Mouse (Mus musculus): ENCODE measurements around the gene Ccdc65. TPM values are rescaled to one million over a fixed set of nuclear protein-coding genes. Genes with fewer than 3 reads are reported as not detected.

Gene Ccdc65
- polyA plus RNA-seq, 1 experiment = not detected

DNA sequence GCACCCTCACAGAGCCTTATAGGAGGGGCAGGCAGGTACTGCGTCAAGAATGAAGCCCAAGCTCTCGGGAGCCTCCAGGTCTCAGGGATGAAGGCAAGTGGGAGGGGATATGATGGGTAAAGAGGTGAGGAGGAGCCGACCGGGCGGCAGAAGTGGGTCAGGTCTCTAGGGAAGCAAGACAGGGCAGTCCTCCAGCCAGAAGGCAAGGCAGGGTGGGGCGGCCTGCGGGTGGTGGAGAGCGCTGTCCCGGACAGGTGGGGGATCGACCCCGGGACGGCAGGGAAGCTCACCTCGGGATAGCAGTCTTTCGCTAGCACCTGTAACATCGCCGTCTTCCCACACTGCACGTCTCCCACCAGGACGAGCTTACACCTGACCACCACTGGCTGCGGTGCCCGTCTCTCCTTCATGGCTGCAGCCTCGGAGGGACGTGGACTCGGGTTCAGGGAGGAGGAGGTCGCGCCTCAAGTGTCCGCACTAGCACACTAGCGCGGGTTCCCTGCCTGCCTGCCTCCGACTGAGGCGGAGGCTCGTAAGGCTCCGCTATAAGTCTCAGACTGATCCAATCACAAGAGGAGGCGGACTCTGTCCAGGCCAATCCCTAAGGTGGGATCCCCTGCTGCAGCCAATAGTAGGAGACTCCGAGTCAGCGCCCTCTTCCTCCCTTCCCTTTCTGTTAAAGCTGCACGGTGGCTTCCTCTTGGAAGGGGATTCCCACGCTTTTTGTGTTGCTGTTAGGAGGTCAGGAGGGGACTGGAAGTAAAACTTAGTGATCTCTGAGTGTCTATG is 30.9 kb upstream of the Ccdc65 start, which contains the start of gene Rnd1:
TSS of gene Rnd1 (minus strand) at position 522 of the 789 bp plus-strand sequence.
- no peak for TF ChIP-seq CTCF (IDR thresholded peaks at IDR 0.05; ENCODE audit: low read depth, low read length)
- TF ChIP-seq POLR2A (IDR thresholded peaks at IDR 0.05; ENCODE audit: insufficient read depth, low read length) = peak; percentile 81
- 0 out of 2 replicates have a peak, but pooled peaks have one; percentile 8 for TF ChIP-seq EP300 (IDR thresholded peaks at IDR 0.05; ENCODE audit: insufficient read depth, low read depth, low read length)
- Histone ChIP-seq H3K27ac (ENCODE audit: insufficient read depth, low read length) (no peak within 1 kb of the TSS), H3K36me3 (ENCODE audit: control insufficient read depth, insufficient read depth, low read length, poor library complexity, severe bottlenecking) (no peaks in the 10 kb centered on the region), H3K27me3 (ENCODE audit: control insufficient read depth, insufficient read depth, low read length, poor library complexity, severe bottlenecking) (peaks cover 2% of the 10 kb centered on the region; the same call in 1 of the 2 replicates), H3K4me3 (ENCODE audit: low read depth, low read length) (peak within 1 kb of the TSS; percentile 64), H3K9me3 (replicated peaks; ENCODE audit: control insufficient read depth, insufficient read depth, low read length, poor library complexity, severe bottlenecking) (no peaks in the 10 kb centered on the region), H3K4me1 (ENCODE audit: control insufficient read depth, insufficient read depth, low read length) (no peaks in the 10 kb centered on the region), H3K9ac (ENCODE audit: low read depth, poor library complexity, severe bottlenecking) (0 out of 2 replicates have a peak within 1 kb of the TSS, but pooled peaks have one; percentile 6)

DNA sequence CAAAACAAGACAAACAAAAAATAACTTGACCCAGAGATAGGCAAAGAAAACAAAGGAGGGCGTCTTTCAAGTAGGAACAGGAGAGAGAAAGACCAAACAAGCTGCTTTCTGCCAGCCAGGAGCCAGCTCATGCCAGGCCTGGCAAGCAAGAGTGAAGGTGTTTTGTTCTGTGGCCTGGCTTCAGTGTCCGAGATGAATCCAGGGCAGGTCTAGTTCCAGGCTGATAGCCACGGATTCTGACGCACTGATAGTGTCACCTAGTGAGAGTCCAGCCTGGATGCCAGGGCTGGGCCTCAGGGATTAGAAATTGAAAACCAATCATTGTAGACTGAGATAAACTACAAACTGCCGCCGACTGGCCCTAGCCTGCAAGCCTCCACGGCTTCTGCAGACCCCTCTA is 30.0 kb upstream of the Ccdc65 start:
- TF ChIP-seq EP300 (IDR thresholded peaks at IDR 0.05; ENCODE audit: insufficient read depth, low read depth, low read length) (no peak), CTCF (IDR thresholded peaks at IDR 0.05; ENCODE audit: low read depth, low read length) (no peak), POLR2A (IDR thresholded peaks at IDR 0.05; ENCODE audit: insufficient read depth, low read length) (no peak)
- Histone ChIP-seq H3K27me3 (ENCODE audit: control insufficient read depth, insufficient read depth, low read length, poor library complexity, severe bottlenecking) (peaks cover 2% of the 10 kb centered on the region; the same call in 1 of the 2 replicates), H3K9ac (ENCODE audit: low read depth, poor library complexity, severe bottlenecking) (no peak overlapping the region), H3K9me3 (replicated peaks; ENCODE audit: control insufficient read depth, insufficient read depth, low read length, poor library complexity, severe bottlenecking) (no peaks in the 10 kb centered on the region), H3K4me3 (ENCODE audit: low read depth, low read length) (no peak overlapping the region), H3K36me3 (ENCODE audit: control insufficient read depth, insufficient read depth, low read length, poor library complexity, severe bottlenecking) (no peaks in the 10 kb centered on the region), H3K27ac (ENCODE audit: insufficient read depth, low read length) (no peak overlapping the region), H3K4me1 (ENCODE audit: control insufficient read depth, insufficient read depth, low read length) (no peaks in the 10 kb centered on the region)

DNA sequence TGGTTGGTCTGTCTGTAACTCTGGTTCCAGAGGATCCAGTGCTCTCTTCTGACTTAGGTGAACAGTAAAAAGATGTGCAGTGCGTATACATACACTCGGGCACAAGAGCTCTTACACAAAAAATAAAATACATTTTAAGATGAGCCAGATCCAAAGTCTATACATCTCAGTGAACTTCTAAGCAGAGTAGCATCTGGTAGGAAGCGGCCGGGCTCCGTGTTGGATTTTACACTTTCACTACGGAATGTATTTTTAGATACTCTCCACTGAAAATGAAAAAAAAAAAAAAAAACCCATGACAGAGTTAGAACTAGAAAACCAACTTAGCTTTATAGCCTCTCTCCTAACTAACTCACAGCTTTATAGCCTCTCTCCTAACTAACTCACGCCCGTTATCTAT is 27.3 kb upstream of the Ccdc65 start:
- Histone ChIP-seq H3K36me3 (ENCODE audit: control insufficient read depth, insufficient read depth, low read length, poor library complexity, severe bottlenecking) (no peaks in the 10 kb centered on the region), H3K9ac (ENCODE audit: low read depth, poor library complexity, severe bottlenecking) (no peak overlapping the region), H3K9me3 (replicated peaks; ENCODE audit: control insufficient read depth, insufficient read depth, low read length, poor library complexity, severe bottlenecking) (no peaks in the 10 kb centered on the region), H3K4me3 (ENCODE audit: low read depth, low read length) (no peak overlapping the region), H3K27me3 (ENCODE audit: control insufficient read depth, insufficient read depth, low read length, poor library complexity, severe bottlenecking) (peaks cover 2% of the 10 kb centered on the region; the same call in 1 of the 2 replicates), H3K4me1 (ENCODE audit: control insufficient read depth, insufficient read depth, low read length) (no peaks in the 10 kb centered on the region), H3K27ac (ENCODE audit: insufficient read depth, low read length) (no peak overlapping the region)
- TF ChIP-seq EP300 (IDR thresholded peaks at IDR 0.05; ENCODE audit: insufficient read depth, low read depth, low read length) (no peak), POLR2A (IDR thresholded peaks at IDR 0.05; ENCODE audit: insufficient read depth, low read length) (no peak), CTCF (IDR thresholded peaks at IDR 0.05; ENCODE audit: low read depth, low read length) (no peak)

DNA sequence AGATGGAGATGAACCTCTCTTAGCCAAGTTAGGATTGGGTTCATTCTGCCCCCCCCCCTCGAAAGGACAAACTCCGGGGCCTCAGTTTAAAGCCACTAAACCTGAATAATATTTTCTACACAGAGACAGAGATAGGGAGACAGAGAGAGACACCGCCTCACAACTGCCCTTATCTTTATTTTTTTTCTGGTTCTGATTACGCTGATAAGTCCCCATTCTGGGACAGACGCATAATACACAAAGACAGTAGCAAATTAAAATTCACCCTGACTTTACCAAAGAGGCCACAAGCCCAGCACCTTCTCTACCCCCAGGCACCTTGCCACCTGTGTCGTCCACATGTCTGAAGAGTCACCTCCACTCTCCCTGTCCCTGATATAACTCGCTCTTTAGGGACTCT is 26.4 kb upstream of the Ccdc65 start:
- H3K9me3 ChIP-seq (replicated peaks; ENCODE audit: control insufficient read depth, insufficient read depth, low read length, poor library complexity, severe bottlenecking) = no peaks in the 10 kb centered on the region
- no peak overlapping the region for H3K27ac ChIP-seq (ENCODE audit: insufficient read depth, low read length)
- no peak overlapping the region for H3K4me3 ChIP-seq (ENCODE audit: low read depth, low read length)
- no peaks in the 10 kb centered on the region for H3K36me3 ChIP-seq (ENCODE audit: control insufficient read depth, insufficient read depth, low read length, poor library complexity, severe bottlenecking)
- no peaks in the 10 kb centered on the region for H3K27me3 ChIP-seq (ENCODE audit: control insufficient read depth, insufficient read depth, low read length, poor library complexity, severe bottlenecking)
- no peak overlapping the region for H3K9ac ChIP-seq (ENCODE audit: low read depth, poor library complexity, severe bottlenecking)
- TF ChIP-seq POLR2A (IDR thresholded peaks at IDR 0.05; ENCODE audit: insufficient read depth, low read length) = no peak
- TF ChIP-seq CTCF (IDR thresholded peaks at IDR 0.05; ENCODE audit: low read depth, low read length) = no peak
- no peak for TF ChIP-seq EP300 (IDR thresholded peaks at IDR 0.05; ENCODE audit: insufficient read depth, low read depth, low read length)
- H3K4me1 ChIP-seq (ENCODE audit: control insufficient read depth, insufficient read depth, low read length) = no peaks in the 10 kb centered on the region

DNA sequence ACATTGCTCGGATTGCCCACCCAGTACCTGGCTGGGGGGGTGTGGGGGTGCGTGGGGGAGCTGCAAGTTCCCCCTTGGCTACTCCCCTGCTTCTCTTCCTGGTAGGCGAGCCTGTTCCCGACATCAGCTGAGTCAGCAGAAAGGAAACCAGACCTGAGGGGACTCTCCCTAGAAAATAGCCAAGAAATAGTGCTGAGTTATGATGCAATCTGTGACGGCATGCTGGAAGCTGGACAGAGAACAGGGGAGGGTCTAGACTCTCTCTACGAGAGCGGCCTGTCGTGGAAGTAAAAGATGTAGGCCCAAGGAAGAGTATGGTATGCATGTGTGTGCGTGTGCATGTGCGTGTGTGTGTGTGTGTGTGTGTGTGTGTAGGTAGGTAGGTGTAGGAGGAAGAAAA is 24.8 kb upstream of the Ccdc65 start:
- TF ChIP-seq CTCF (IDR thresholded peaks at IDR 0.05; ENCODE audit: low read depth, low read length) = no peak
- no peak for TF ChIP-seq POLR2A (IDR thresholded peaks at IDR 0.05; ENCODE audit: insufficient read depth, low read length)
- TF ChIP-seq EP300 (IDR thresholded peaks at IDR 0.05; ENCODE audit: insufficient read depth, low read depth, low read length) = no peak
- Histone ChIP-seq H3K27me3 (ENCODE audit: control insufficient read depth, insufficient read depth, low read length, poor library complexity, severe bottlenecking) (no peaks in the 10 kb centered on the region), H3K9me3 (replicated peaks; ENCODE audit: control insufficient read depth, insufficient read depth, low read length, poor library complexity, severe bottlenecking) (no peaks in the 10 kb centered on the region), H3K36me3 (ENCODE audit: control insufficient read depth, insufficient read depth, low read length, poor library complexity, severe bottlenecking) (no peaks in the 10 kb centered on the region), H3K4me3 (ENCODE audit: low read depth, low read length) (no peak overlapping the region), H3K4me1 (ENCODE audit: control insufficient read depth, insufficient read depth, low read length) (no peaks in the 10 kb centered on the region), H3K27ac (ENCODE audit: insufficient read depth, low read length) (no peak overlapping the region), H3K9ac (ENCODE audit: low read depth, poor library complexity, severe bottlenecking) (no peak overlapping the region)

DNA sequence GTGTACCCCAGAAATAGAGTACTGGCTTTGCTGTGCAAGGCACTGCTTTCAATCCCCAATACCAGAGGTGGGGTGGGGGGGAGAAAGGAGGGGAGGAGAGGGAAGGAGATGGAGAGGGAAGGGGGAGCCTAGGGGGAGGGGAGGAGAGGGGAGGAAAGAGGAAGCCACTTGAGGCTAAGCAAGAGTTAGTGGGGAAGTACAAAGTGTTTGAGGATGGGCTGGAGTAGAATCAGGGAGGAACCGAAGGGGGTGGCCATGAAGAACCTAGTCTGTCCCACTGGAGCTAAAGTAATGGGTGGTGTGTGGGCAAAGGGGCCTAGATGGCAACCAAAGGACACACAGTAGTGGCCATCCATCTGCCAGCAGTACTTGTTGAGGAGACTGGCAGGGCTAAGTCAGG is 24.3 kb upstream of the Ccdc65 start:
- Histone ChIP-seq H3K27me3 (ENCODE audit: control insufficient read depth, insufficient read depth, low read length, poor library complexity, severe bottlenecking) (no peaks in the 10 kb centered on the region), H3K9ac (ENCODE audit: low read depth, poor library complexity, severe bottlenecking) (no peak overlapping the region), H3K4me1 (ENCODE audit: control insufficient read depth, insufficient read depth, low read length) (no peaks in the 10 kb centered on the region), H3K4me3 (ENCODE audit: low read depth, low read length) (no peak overlapping the region), H3K36me3 (ENCODE audit: control insufficient read depth, insufficient read depth, low read length, poor library complexity, severe bottlenecking) (no peaks in the 10 kb centered on the region), H3K27ac (ENCODE audit: insufficient read depth, low read length) (no peak overlapping the region), H3K9me3 (replicated peaks; ENCODE audit: control insufficient read depth, insufficient read depth, low read length, poor library complexity, severe bottlenecking) (no peaks in the 10 kb centered on the region)
- TF ChIP-seq EP300 (IDR thresholded peaks at IDR 0.05; ENCODE audit: insufficient read depth, low read depth, low read length) (no peak), POLR2A (IDR thresholded peaks at IDR 0.05; ENCODE audit: insufficient read depth, low read length) (no peak), CTCF (IDR thresholded peaks at IDR 0.05; ENCODE audit: low read depth, low read length) (no peak)

Data from ES-Bruce4 (cell line).